Mouse (Mus musculus) liver, adult 2 months (tissue): ENCODE measurements around the gene Ccl8. TPM values are rescaled to one million over a fixed set of nuclear protein-coding genes. Genes with fewer than 3 reads are reported as not detected.
A peak's percentile ranks its signal among the peaks of the same experiment; 100 is the strongest.

Experiments used
- DNase-seq: peaks from one replicate; pipeline ENCODE4 v3.0.0-alpha.2; 2011; ENCODE audit warnings: low read depth, low spot score; ENCODE audit errors: extremely low read depth
- H3K27ac ChIP-seq: fragments of 200-500 bp; replicated peaks from 2 replicates; pipeline ENCODE4 v1.5.1; 2012; ENCODE audit warnings: low read depth, mild to moderate bottlenecking, control low read depth, inconsistent platforms, low read length; ENCODE audit not compliant: insufficient read depth
- H3K27me3 ChIP-seq: fragments of 200-500 bp; 2 replicates; pipeline ENCODE4 v1.6.1; 2012; ENCODE audit warnings: mild to moderate bottlenecking, moderate library complexity, low read length, inconsistent platforms; ENCODE audit not compliant: control insufficient read depth, insufficient read depth
- H3K36me3 ChIP-seq: fragments of 200-500 bp; 2 replicates; pipeline ENCODE4 v1.6.1; 2012; ENCODE audit warnings: low read length, inconsistent platforms; ENCODE audit not compliant: control insufficient read depth, insufficient read depth
- H3K4me1 ChIP-seq: fragments of 200-500 bp; 2 replicates; pipeline ENCODE4 v1.6.1; 2011; ENCODE audit warnings: low read length; ENCODE audit not compliant: control insufficient read depth, insufficient read depth
- H3K4me3 ChIP-seq: fragments of 200-500 bp; 2 replicates; pipeline ENCODE4 v1.5.1; 2011; ENCODE audit warnings: low read depth, mild to moderate bottlenecking, control low read depth, low read length, moderate library complexity; ENCODE audit not compliant: insufficient read depth
- H3K79me2 ChIP-seq: fragments of 200-500 bp; 2 replicates; pipeline ENCODE4 v1.6.1; 2012; ENCODE audit warnings: inconsistent platforms, mild to moderate bottlenecking, low read length, moderate library complexity; ENCODE audit not compliant: control insufficient read depth, insufficient read depth
- H3K9ac ChIP-seq: fragments of 200-500 bp; 2 replicates; pipeline ENCODE4 v1.6.1; 2012; ENCODE audit warnings: low read depth, mild to moderate bottlenecking, control low read depth, inconsistent platforms, low read length
- CTCF ChIP-seq: fragments of 200-500 bp; IDR thresholded peaks from 2 replicates; pipeline ENCODE4 v1.5.1; 2011; ENCODE audit warnings: low read depth, low read length, control low read depth
- POLR2A ChIP-seq: fragments of 200-500 bp; IDR thresholded peaks from 2 replicates; pipeline ENCODE4 v1.6.1; 2011; ENCODE audit warnings: low read length, control low read depth; ENCODE audit not compliant: insufficient read depth; ENCODE audit errors: extremely low read depth
- WGBS: fragments of 180-500 bp; shearing (Covaris S2); methylation state at CpG from one replicate; pipeline ENCODE4 v1.1.7; 2018; 5-methylcytosine and 5-hydroxymethylcytosine counted together
- polyA plus RNA-seq: library from polyadenylated mRNA; depleted of rRNA; stranded (reverse); fragments of >200 nt; gene quantifications from 2 replicates; pipeline ENCODE4 v1.2.3, GENCODE M21; 2012
- total RNA-seq: library from RNA; depleted of rRNA; stranded (reverse); fragments of >200 nt; gene quantifications from 2 replicates; pipeline ENCODE4 v1.2.3, GENCODE M21; 2014

The Ccl8 gene
- total and polyA plus RNA-seq, 2 experiments: not detected

GRCm38 (mm10) chr11:82101529-82101928, 13.5 kb upstream of the Ccl8 start, which contains the start of gene Ccl12:
Gene Ccl12, plus strand, starts transcription at chr11:82101845.
- Histone ChIP-seq H3K36me3 (no peaks in the 10 kb centered on the region), H3K4me3 (no peak within 1 kb of the TSS), H3K27me3 (no peaks in the 10 kb centered on the region), H3K79me2 (no peaks in the 10 kb centered on the region), H3K27ac (no peak within 1 kb of the TSS), H3K4me1 (peaks cover 3% of the 10 kb centered on the region; the same call in 1 of the 2 replicates), H3K9ac (no peak within 1 kb of the TSS)
- DNase-seq: peak; percentile 26
- 54% methylated on average over 2 of the region's 2 CpGs for WGBS
- TF ChIP-seq CTCF: no peak
- TF ChIP-seq POLR2A: no peak

- DNase-seq: no peak
- no peaks in the 10 kb centered on the region for H3K4me1 ChIP-seq
- H3K27me3 ChIP-seq: no peaks in the 10 kb centered on the region
- no peak overlapping the region for H3K4me3 ChIP-seq
- no peaks in the 10 kb centered on the region for H3K36me3 ChIP-seq
- no peaks in the 10 kb centered on the region for H3K79me2 ChIP-seq
- TF ChIP-seq CTCF (no peak), POLR2A (no peak)
- no peak overlapping the region for H3K9ac ChIP-seq
- no peak overlapping the region for H3K27ac ChIP-seq
These were observed 5.4 kb upstream of the Ccl8 start for GRCm38 (mm10) chr11:82109611-82110010.

GRCm38 (mm10) chr11:82110372-82111248, 4.4 kb upstream of the Ccl8 start:
- Histone ChIP-seq H3K4me1 (no peaks in the 10 kb centered on the region), H3K36me3 (no peaks in the 10 kb centered on the region), H3K27me3 (no peaks in the 10 kb centered on the region), H3K27ac (no peak overlapping the region), H3K9ac (no peak overlapping the region), H3K79me2 (no peaks in the 10 kb centered on the region), H3K4me3 (no peak overlapping the region)
- DNase-seq: no peak
- WGBS: 76% methylated on average over 6 of the region's 6 CpGs
- TF ChIP-seq POLR2A: no peak
- TF ChIP-seq CTCF: no peak

GRCm38 (mm10) chr11:82116041-82116440, 1.1 kb downstream of the Ccl8 start:
- DNase-seq: no peak
- Histone ChIP-seq H3K27me3 (no peaks in the 10 kb centered on the region; the same call in 1 of the 2 replicates), H3K4me3 (no peak overlapping the region), H3K36me3 (no peaks in the 10 kb centered on the region), H3K79me2 (no peaks in the 10 kb centered on the region), H3K27ac (no peak overlapping the region), H3K9ac (no peak overlapping the region), H3K4me1 (no peaks in the 10 kb centered on the region)
- TF ChIP-seq CTCF (no peak), POLR2A (no peak)
- 71% methylated on average over 3 of the region's 3 CpGs for WGBS

GRCm38 (mm10) chr11:82132977-82133376, 18.0 kb downstream of the Ccl8 start:
- H3K27me3 ChIP-seq: no peaks in the 10 kb centered on the region
- no peak overlapping the region for H3K27ac ChIP-seq
- H3K36me3 ChIP-seq: no peaks in the 10 kb centered on the region
- H3K4me1 ChIP-seq: no peaks in the 10 kb centered on the region
- no peak overlapping the region for H3K4me3 ChIP-seq
- no peak for DNase-seq
- H3K79me2 ChIP-seq: no peaks in the 10 kb centered on the region
- H3K9ac ChIP-seq: no peak overlapping the region
- TF ChIP-seq CTCF (no peak), POLR2A (no peak)
- whole genome bisulfite sequencing: 46% methylated on average over 1 of the region's 1 CpGs

- no peak overlapping the region for H3K27ac ChIP-seq
- no peaks in the 10 kb centered on the region for H3K27me3 ChIP-seq
- no peaks in the 10 kb centered on the region for H3K79me2 ChIP-seq
- 80% methylated on average over 2 of the region's 2 CpGs for WGBS
- no peak overlapping the region for H3K9ac ChIP-seq
- no peak overlapping the region for H3K4me3 ChIP-seq
- peaks cover 1% of the 10 kb centered on the region; the same call in 1 of the 2 replicates for H3K4me1 ChIP-seq
- DNase-seq: peak; percentile 34
- H3K36me3 ChIP-seq: no peaks in the 10 kb centered on the region
- TF ChIP-seq POLR2A (no peak), CTCF (no peak)
These were observed 21.2 kb downstream of the Ccl8 start for GRCm38 (mm10) chr11:82136196-82136595.
